Comparison of ENCODE assay signal across 8 mouse cellular contexts in the genomic region with DNA sequence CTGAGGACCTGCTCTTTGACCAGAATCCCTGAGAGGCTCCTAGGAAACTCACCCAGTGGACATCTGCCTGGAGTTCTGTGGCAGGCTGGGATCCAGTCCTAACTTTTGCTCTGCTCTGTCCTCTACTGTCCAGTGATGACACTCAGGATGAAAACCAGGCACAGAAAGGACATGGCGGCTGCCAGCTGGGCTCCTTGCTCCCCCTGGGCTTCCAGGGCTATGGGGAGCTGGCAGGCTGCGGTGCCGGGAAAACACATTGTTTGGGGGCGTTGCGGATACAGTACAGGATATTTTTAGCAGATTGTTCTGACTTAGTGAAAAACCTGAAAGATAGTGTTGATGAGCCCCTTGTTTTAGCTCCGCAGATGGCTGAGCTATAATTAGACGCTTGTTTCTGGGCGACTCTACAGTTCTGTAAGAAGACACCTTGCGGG.
DNase-seq lines count a peak whose midpoint lies in the region; ATAC-seq and TF ChIP-seq lines count a peak whose summit lies in the region.

No protein-coding gene starts in this region.

- peaks cover 18% of the 10 kb centered on the region for H3K4me1 ChIP-seq in cerebellum, adult 2 months (ENCODE audit: control insufficient read depth, insufficient read depth, low read length)
- H3K4me1 ChIP-seq in heart, embryonic 12.5 days (replicated peaks) = peaks cover 37% of the 10 kb centered on the region
- H3K4me1 ChIP-seq in midbrain, embryonic 15.5 days = no peaks in the 10 kb centered on the region

- peak overlapping the region; percentile 85 for H3K27ac ChIP-seq in cerebellum, adult 2 months (ENCODE audit: insufficient read depth, low read length)
- H3K27ac ChIP-seq in heart, embryonic 12.5 days (ENCODE audit: poor library complexity, severe bottlenecking) = peak overlapping the region; percentile 65
- no peak overlapping the region for H3K27ac ChIP-seq in midbrain, embryonic 15.5 days

- intact Hi-C loops in left cerebral cortex, postnatal 4 days (cut with DNase I) = no loop called here

- no peaks in the 10 kb centered on the region for H3K36me3 ChIP-seq in heart, embryonic 12.5 days
- H3K36me3 ChIP-seq in midbrain, embryonic 15.5 days (replicated peaks) = no peaks in the 10 kb centered on the region

- no peak for TF ChIP-seq POLR2A in cerebellum, adult 2 months (IDR thresholded peaks at IDR 0.05; ENCODE audit: borderline replicate concordance, insufficient read depth, low read length)

- peaks cover 5% of the 10 kb centered on the region; the same call in 1 of the 2 replicates for H3K9me3 ChIP-seq in heart, embryonic 12.5 days (replicated peaks)
- no peaks in the 10 kb centered on the region for H3K9me3 ChIP-seq in midbrain, embryonic 15.5 days

- TF ChIP-seq CTCF in cerebellum, adult 2 months (IDR thresholded peaks at IDR 0.05; ENCODE audit: borderline replicate concordance, insufficient read depth, low read depth, low read length) = no peak

- H3K27me3 ChIP-seq in cerebellum, adult 2 months (ENCODE audit: control insufficient read depth, insufficient read depth, low read length) = no peaks in the 10 kb centered on the region
- no peaks in the 10 kb centered on the region for H3K27me3 ChIP-seq in heart, embryonic 12.5 days (replicated peaks)
- H3K27me3 ChIP-seq in midbrain, embryonic 15.5 days (replicated peaks) = no peaks in the 10 kb centered on the region

- no peak overlapping the region for H3K9ac ChIP-seq in heart, embryonic 12.5 days
- H3K9ac ChIP-seq in midbrain, embryonic 15.5 days = no peak overlapping the region

- ATAC-seq in heart, embryonic 12.5 days (ENCODE audit: insufficient number of reproducible peaks, low FRiP score) = no peak; the same call in 1 of the 2 replicates
- ATAC-seq in midbrain, embryonic 15.5 days (replicated peaks) = no peak

- peak overlapping the region; percentile 28; the same call in 1 of the 2 replicates for H3K4me2 ChIP-seq in heart, embryonic 12.5 days
- no peak overlapping the region for H3K4me2 ChIP-seq in midbrain, embryonic 15.5 days

- H3K4me3 ChIP-seq in cerebellum, adult 2 months (replicated peaks; ENCODE audit: insufficient read depth, low read depth, low read length) = no peak overlapping the region
- H3K4me3 ChIP-seq in heart, embryonic 12.5 days = no peak overlapping the region
- no peak overlapping the region for H3K4me3 ChIP-seq in midbrain, embryonic 15.5 days

- 4% methylated on average over 9 of the region's 9 CpGs for WGBS in cerebellum, adult 2 months
- 18% methylated on average over 9 of the region's 9 CpGs for WGBS in heart, embryonic 12.5 days
- WGBS in midbrain, embryonic 15.5 days = 80% methylated on average over 9 of the region's 9 CpGs

- peak; percentile 7 for DNase-seq in adipocyte (ENCODE audit: low spot score)
- DNase-seq in cerebellum, adult 2 months = peak; percentile 77 to 85
- peak; percentile 21 for DNase-seq in left cerebral cortex, postnatal 4 days
- DNase-seq in lung, postnatal 10 days = no peak
- no peak for DNase-seq in urinary bladder, postnatal 36 days (ENCODE audit: low spot score in 2 of 2)
- no peak for DNase-seq in kidney, postnatal 25 days

Comparison
In these comparisons a context has a peak if more than half of its experiments do, and no peak if none do; other contexts are left out.
1. DNase-seq: peak in adipocyte (single experiment), cerebellum, adult 2 months (2 of 2) and left cerebral cortex, postnatal 4 days (single experiment); none in lung, postnatal 10 days (single experiment), urinary bladder, postnatal 36 days (0 of 2) and kidney, postnatal 25 days (0 of 2).